Comparison of ENCODE assay signal across 16 mouse cellular contexts in genomic region chr12:88900014-88900727, GRCm38 (mm10).
DNase-seq lines count a peak whose midpoint lies in the region; ATAC-seq and TF ChIP-seq lines count a peak whose summit lies in the region.
"Had no signal": no experiment of that assay in that cellular context is flagged by ENCODE, and none has a peak within 500 bp of the region (broad histone marks: within the 10 kb centered on the region; RNA-seq: fewer than 3 reads in every experiment).

No protein-coding gene starts in this region.

- ATAC-seq in hindbrain, embryonic 13.5 days (ENCODE audit: low FRiP score) = peak; percentile 69; the same call in 1 of the 2 replicates
- ATAC-seq in midbrain, postnatal 0 days (ENCODE audit: low FRiP score) = no peak
- ATAC-seq: activated CD4-positive, CD25-positive, alpha-beta regulatory T cell, adult 4 months; intestine, embryonic 15.5 days; liver, embryonic 12.5 days had no signal

- H3K36me3 ChIP-seq in hindbrain, embryonic 13.5 days = no peaks in the 10 kb centered on the region
- H3K36me3 ChIP-seq in midbrain, postnatal 0 days (ENCODE audit: insufficient read depth, low read length) = no peaks in the 10 kb centered on the region
- H3K36me3 ChIP-seq: heart, embryonic 15.5 days; intestine, embryonic 15.5 days; liver, embryonic 12.5 days had no signal

- no peaks in the 10 kb centered on the region for H3K9me3 ChIP-seq in hindbrain, embryonic 13.5 days
- no peaks in the 10 kb centered on the region for H3K9me3 ChIP-seq in midbrain, postnatal 0 days (ENCODE audit: low read length)
- H3K9me3 ChIP-seq: heart, embryonic 15.5 days; intestine, embryonic 15.5 days; liver, embryonic 12.5 days had no signal

- peaks cover 34% of the 10 kb centered on the region for H3K4me1 ChIP-seq in hindbrain, embryonic 13.5 days (replicated peaks)
- H3K4me1 ChIP-seq in midbrain, postnatal 0 days (ENCODE audit: insufficient read depth, low read length) = no peaks in the 10 kb centered on the region
- H3K4me1 ChIP-seq: heart, embryonic 15.5 days; intestine, embryonic 15.5 days; liver, embryonic 12.5 days had no signal

- H3K27ac ChIP-seq in hindbrain, embryonic 13.5 days = 0 out of 2 replicates have a peak overlapping the region, but pooled peaks have one; percentile 4
- no peak overlapping the region for H3K27ac ChIP-seq in midbrain, postnatal 0 days (ENCODE audit: low read depth, low read length)
- H3K27ac ChIP-seq: heart, embryonic 15.5 days; intestine, embryonic 15.5 days; liver, embryonic 12.5 days had no signal

- no peak for TF ChIP-seq POLR2A in brain, embryonic 14.5 days (IDR thresholded peaks at IDR 0.05; ENCODE audit: borderline replicate concordance, extremely low read depth, insufficient read depth, insufficient read length, poor library complexity, severe bottlenecking)

- no peak overlapping the region for H3K4me2 ChIP-seq in hindbrain, embryonic 13.5 days
- no peak overlapping the region for H3K4me2 ChIP-seq in midbrain, postnatal 0 days (ENCODE audit: low read depth, low read length, poor library complexity, severe bottlenecking)
- H3K4me2 ChIP-seq: heart, embryonic 15.5 days; intestine, embryonic 15.5 days; liver, embryonic 12.5 days had no signal

- peak; percentile 11 for DNase-seq in embryo, embryonic 10.5 days (ENCODE audit: low spot score)
- DNase-seq in embryo, embryonic 9.5 days (ENCODE audit: extremely low spot score) = no peak
- DNase-seq in brain, embryonic 14.5 days (ENCODE audit: low read depth) = peak; percentile 75
- DNase-seq in midbrain, postnatal 0 days (ENCODE audit: low spot score) = peak; percentile 29
- DNase-seq in layer of hippocampus, postnatal 25 days (ENCODE audit: extremely low spot score in 1 of 2, low spot score in 1 of 2) = no peak
- DNase-seq in adrenal gland, adult 18-20 months (ENCODE audit: low spot score in 2 of 2) = no peak
- no peak for DNase-seq in frontal cortex, postnatal 36 days (ENCODE audit: low spot score in 2 of 2)
- DNase-seq: gastrocnemius, postnatal 36 days; kidney, postnatal 36 days; lung, postnatal 10 days had no signal

- no peak for TF ChIP-seq CTCF in brain, embryonic 14.5 days (IDR thresholded peaks at IDR 0.05; ENCODE audit: borderline replicate concordance, extremely low read depth, insufficient read depth, insufficient read length)
- TF ChIP-seq CTCF in midbrain, postnatal 0 days (IDR thresholded peaks at IDR 0.05) = no peak

- 29% methylated on average over 7 of the region's 7 CpGs for WGBS in hindbrain, embryonic 13.5 days
- 41% methylated on average over 7 of the region's 7 CpGs for WGBS in midbrain, postnatal 0 days

- no peaks in the 10 kb centered on the region for H3K27me3 ChIP-seq in hindbrain, embryonic 13.5 days
- no peaks in the 10 kb centered on the region for H3K27me3 ChIP-seq in midbrain, postnatal 0 days (ENCODE audit: insufficient read depth, low read length)
- H3K27me3 ChIP-seq: CH12.LX; heart, embryonic 15.5 days; intestine, embryonic 15.5 days; liver, embryonic 12.5 days had no signal

- H3K9ac ChIP-seq in hindbrain, embryonic 13.5 days = no peak overlapping the region
- H3K9ac ChIP-seq in midbrain, postnatal 0 days (replicated peaks; ENCODE audit: low read length, poor library complexity, severe bottlenecking) = no peak overlapping the region
- H3K9ac ChIP-seq: heart, embryonic 15.5 days; intestine, embryonic 15.5 days; liver, embryonic 12.5 days had no signal

- no peak overlapping the region for H3K4me3 ChIP-seq in hindbrain, embryonic 13.5 days
- H3K4me3 ChIP-seq in midbrain, postnatal 0 days (ENCODE audit: low read depth, low read length) = no peak overlapping the region
- H3K4me3 ChIP-seq: heart, embryonic 15.5 days; intestine, embryonic 15.5 days; liver, embryonic 12.5 days had no signal

Comparison
In these comparisons a context has a peak if more than half of its experiments do, and no peak if none do; other contexts are left out.
1. DNase-seq: peak in embryo, embryonic 10.5 days (single experiment), brain, embryonic 14.5 days (single experiment) and midbrain, postnatal 0 days (single experiment); none in embryo, embryonic 9.5 days (single experiment), layer of hippocampus, postnatal 25 days (0 of 2), adrenal gland, adult 18-20 months (0 of 2) and frontal cortex, postnatal 36 days (0 of 2).